Mouse (Mus musculus): ENCODE results near the gene Fzd2.

DNA sequence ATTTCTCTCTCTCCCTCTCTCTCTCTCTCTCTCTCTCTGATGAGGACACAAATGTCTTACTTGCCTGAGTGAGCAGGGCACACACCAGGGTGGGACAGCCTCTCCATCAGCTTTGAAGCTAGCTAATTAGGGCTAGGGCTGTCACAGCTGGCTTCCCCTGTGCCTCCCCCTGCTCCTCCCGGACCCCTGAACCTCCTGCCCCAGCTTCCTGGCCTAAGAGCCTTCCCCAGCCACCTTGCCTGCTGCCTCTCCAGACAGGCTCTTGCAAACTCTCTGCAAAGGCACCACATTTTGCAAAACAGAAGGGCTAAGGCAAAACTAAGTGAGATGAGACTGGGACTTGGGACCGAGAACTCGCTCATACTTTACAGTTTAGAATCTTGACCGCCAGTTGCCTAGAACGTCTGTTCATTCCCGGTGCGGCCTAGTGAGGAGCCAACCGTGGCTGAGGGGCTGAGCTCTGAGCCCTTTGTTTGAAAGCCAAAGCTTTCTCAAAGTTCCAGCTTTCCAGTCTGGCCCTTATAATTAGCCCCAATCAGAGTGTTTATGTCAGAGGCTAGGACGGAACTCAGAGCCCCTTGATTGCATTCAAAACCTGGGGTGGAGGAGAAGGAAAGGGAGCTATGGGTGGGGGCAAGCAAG lies 6.6 kb downstream of the Fzd2 start:
- TF ChIP-seq CTCF (IDR thresholded peaks at IDR 0.05) (no peak), POLR2A (IDR thresholded peaks at IDR 0.05; ENCODE audit: insufficient read depth, low read depth, low read length) (no peak), EP300 (IDR thresholded peaks at IDR 0.05; ENCODE audit: insufficient read depth, low read depth, low read length) (no peak)
